Mouse (Mus musculus): ENCODE data around the gene Prkaa2.

DNA sequence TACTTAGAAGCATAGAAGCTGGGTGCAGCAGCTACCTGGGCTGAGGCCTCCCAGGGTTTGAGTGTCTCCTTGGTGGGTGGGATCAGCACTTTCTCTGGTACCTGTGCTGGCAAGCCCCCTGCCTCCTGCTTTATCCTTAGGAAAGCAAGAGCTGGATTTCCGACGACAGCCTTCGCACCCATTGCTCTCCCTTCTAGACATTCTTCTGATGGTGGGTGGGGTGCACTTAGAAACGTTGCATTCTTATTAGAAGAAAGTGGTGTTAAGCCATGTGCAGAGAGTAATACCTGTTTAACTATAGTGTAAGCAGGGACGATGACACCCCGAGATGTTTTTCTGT lies 49.8 kb upstream of the Prkaa2 start:
- TF ChIP-seq CTCF (IDR thresholded peaks at IDR 0.05), result no peak
- no peak for TF ChIP-seq EP300 (IDR thresholded peaks at IDR 0.05)
